Mouse (Mus musculus): ENCODE measurements around the gene Plxna4. TPM values are rescaled to one million over a fixed set of nuclear protein-coding genes. Genes with fewer than 3 reads are reported as not detected.

Gene Plxna4
- polyA plus RNA-seq, 1 experiment = 1.5 TPM

- no peak for DNase-seq (ENCODE audit: low read depth)
Observed at GRCm38 (mm10) chr6:32179346-32180011, 408.5 kb downstream of the Plxna4 start.

- no peak for DNase-seq (ENCODE audit: low read depth)
Observed at GRCm38 (mm10) chr6:32177905-32178304, 410.1 kb downstream of the Plxna4 start.

GRCm38 (mm10) chr6:32167725-32168124, 420.3 kb downstream of the Plxna4 start:
- peak; percentile 73 for DNase-seq (ENCODE audit: low read depth)

GRCm38 (mm10) chr6:32160370-32160769, 427.6 kb downstream of the Plxna4 start:
- no peak for DNase-seq (ENCODE audit: low read depth)

- no peak for DNase-seq (ENCODE audit: low read depth)
Observed at GRCm38 (mm10) chr6:32159931-32160330, 428.1 kb downstream of the Plxna4 start.

GRCm38 (mm10) chr6:32158347-32158746, 429.6 kb downstream of the Plxna4 start:
- DNase-seq (ENCODE audit: low read depth) = no peak

DNA sequence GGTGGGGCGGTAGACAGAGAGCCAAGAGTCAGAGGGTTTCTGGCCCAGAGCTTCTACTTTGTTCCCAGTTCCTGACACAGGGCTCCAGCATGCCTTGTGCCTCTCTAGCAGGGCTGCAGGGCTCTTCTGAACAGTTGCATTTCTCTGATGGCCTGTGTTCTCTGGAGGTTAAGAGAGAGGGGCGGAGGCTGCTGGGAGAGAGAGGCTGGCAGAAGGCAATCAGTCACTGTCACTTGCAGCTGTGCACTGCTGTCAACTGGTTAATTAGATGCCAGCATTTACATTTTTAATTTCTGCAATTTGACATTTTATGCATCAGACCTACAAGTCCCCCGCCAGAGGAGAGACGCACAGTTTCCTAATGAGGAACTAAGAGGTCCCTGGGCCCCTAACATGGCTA, 434.8 kb downstream of the Plxna4 start:
- DNase-seq (ENCODE audit: low read depth) = no peak

DNA sequence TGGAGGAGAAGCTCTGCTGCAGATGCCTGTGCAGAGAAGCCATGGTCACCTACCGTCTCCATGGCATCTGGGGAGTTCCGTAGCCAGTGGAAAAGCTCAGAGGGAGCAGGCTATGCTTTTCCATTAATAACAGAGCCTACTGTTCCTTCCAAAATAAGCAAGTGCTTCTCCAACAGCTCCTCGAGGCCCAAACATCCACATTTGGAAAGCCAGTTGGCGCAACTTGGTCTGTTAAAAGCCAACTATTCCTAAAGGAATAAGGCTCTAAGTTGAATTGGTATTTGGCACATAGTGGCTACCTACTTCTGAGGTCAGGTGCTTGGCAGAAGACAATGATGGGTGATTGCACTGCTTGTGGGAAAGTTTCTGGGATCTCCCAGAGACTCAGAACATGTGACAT, 437.2 kb downstream of the Plxna4 start:
- DNase-seq (ENCODE audit: low read depth) = peak; percentile 88

DNA sequence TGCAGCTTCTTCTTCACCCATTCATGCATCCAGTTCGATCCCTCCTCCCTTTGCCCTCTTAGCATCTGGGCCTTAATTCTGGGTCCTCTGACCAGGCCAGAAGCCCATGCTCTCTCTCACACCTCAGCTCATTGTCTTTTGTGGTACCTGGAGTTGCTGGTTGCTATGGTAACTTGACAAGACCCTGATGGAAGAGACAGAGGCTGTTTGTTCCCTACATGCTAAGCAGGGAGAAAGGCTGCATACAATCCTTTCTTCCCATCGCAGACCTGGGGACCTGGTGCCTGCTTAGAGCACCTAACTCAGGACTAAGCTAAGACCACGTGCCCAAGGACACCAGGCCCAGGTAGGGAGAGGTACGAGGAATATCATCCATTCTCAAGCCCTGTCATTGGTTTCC, 443.2 kb downstream of the Plxna4 start:
- no peak for DNase-seq (ENCODE audit: low read depth)

- DNase-seq (ENCODE audit: low read depth) = no peak
Observed at GRCm38 (mm10) chr6:32139537-32139936, 448.5 kb downstream of the Plxna4 start.

DNA sequence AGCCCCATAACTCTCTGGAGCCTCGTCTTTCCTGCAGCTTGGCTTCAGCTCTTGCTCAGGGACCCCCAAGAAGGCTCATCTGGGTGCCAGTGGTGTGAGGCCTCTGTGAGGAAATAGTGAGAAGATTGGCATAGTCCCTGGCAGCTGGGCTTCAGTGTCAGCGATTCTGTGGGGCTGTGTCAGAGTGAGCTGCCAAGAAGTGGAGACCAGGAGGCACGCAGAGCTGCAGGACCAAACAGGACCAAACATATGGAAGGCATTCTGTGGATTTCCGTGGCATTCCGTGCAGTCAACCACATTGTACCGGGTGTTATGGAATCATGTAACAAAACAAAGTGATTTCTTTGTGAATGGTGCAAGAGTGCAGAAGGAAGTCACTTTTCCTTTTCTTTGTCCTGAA, 461.1 kb downstream of the Plxna4 start:
- DNase-seq (ENCODE audit: low read depth) = no peak

DNA sequence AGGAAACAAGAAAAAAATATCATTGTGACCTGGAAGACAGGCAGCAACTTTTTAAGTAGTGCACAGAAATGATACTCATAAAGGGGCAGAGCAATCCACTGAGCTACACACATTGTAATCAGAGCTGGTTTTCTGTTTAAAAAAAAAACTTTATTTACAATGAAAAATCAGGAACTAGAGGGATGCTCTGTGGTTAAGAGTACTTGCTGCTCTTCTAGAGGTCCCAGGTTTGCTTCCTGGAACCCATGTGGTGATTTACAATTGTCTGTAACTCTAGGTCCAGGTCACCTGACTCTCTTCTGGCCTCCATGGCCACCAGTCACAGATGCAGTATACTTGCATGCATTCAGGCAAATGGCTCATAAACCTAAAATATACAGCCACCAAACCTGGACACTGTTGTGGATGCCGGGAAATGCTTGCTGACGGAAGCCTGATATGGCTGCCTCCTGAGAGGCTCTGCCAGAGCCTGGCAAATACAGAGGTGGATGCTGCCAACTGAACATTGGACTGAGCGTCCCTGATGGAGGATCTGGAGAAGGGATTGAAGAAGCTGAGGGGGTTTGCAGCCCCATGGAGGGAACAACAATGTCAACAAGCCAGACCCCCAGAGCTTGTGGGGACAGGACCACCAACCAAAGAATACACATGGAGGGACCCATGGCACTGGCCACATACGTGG, 465.3 kb downstream of the Plxna4 start:
- DNase-seq (ENCODE audit: low read depth) = no peak

GRCm38 (mm10) chr6:32120931-32121330, 467.1 kb downstream of the Plxna4 start:
- DNase-seq (ENCODE audit: low read depth) = no peak

GRCm38 (mm10) chr6:32109207-32109606, 478.8 kb downstream of the Plxna4 start:
- no peak for DNase-seq (ENCODE audit: low read depth)

DNA sequence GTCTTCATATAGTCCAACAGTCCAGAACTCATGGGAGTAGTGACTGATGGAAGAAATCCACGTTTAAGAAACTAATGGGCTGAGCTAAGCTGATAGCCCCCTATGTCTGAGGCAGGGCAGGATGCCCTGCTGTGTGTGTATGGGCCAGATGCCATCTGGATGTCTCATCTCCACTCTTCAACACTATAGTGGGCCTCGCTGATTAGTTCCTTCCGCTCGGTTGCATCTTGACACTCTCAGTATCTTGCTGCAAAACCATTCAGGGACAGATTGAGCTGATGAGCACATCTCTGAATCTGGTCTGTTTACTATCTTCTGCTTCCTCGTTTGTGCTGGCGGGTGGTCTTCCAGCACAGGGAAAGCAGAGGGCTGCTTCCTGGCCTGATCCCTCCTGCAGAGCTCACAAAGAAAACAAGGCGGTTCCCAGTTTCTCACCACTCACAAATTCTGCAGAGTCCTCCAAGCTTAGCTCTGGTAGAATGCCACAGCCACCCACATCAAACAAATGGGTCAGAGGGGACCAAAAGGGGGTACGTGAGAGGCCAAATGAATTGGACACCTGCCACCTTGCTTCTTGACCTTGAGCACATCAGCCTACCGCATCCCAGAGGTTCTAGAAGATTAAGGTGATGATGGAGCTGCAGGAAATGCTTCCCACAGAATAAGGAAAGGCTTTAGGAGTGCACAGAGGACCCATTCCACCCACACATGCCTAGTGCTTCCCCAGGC, 482.3 kb downstream of the Plxna4 start:
- DNase-seq (ENCODE audit: low read depth) = no peak
